Mouse (Mus musculus) neutrophil, adult 5-6 weeks (primary cell): ENCODE measurements around the gene Uvrag. TPM values are rescaled to one million over a fixed set of nuclear protein-coding genes. Genes with fewer than 3 reads are reported as not detected.
"Not testable (repeated sequence)": the region's sequence is repeated elsewhere in the genome, so short reads cannot be mapped to it uniquely, and the experiment has no call there.

Experiments used
- ATAC-seq: fragments of 151-379, 151-347 bp; 2 replicates; pipeline ENCODE4 v1.8.0; 2017; ENCODE audit warnings: mild to moderate bottlenecking, moderate TSS enrichment; ENCODE audit not compliant: insufficient number of reproducible peaks, poor library complexity, low FRiP score, severe bottlenecking; ENCODE audit errors: extremely low read depth
- total RNA-seq: library from RNA; stranded (forward); fragments of 200-1000 nt; gene quantifications from 2 replicates; pipeline ENCODE4 v1.2.3, GENCODE M21; 2017

Gene Uvrag
- total RNA-seq, 1 experiment from 2014 or later, result 90.1 TPM

DNA sequence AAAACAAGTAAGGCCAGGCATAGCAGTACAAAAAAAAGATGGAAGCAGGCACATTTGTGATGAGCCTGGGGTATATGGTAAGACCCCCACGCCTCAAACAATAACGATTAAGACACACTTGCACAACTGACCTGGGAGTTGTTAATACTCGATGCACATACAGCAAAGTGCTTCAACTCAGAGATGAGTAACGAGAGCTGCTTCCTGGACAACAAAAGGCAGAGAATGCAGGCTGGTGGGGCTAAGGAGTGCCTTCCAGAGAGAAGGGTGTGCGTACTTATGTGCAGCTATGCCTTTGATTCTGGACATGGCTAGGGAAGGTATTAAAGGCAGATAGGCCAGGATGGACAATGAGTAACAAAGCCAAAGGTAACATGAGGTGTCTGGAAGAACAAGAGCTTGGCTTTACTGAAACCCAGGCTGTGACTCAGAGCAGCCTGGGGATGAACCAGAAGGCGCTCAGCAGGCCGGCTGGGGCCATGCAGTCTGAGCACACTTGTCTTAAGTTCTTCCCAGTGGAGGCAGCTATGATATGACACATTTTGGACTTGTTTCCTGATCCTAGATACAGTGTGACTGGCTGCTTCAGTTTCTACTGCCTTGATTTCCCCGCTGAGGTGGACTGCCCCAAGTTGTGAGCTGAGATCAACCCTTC is 172.1 kb downstream of the Uvrag start:
- no peak for ATAC-seq

DNA sequence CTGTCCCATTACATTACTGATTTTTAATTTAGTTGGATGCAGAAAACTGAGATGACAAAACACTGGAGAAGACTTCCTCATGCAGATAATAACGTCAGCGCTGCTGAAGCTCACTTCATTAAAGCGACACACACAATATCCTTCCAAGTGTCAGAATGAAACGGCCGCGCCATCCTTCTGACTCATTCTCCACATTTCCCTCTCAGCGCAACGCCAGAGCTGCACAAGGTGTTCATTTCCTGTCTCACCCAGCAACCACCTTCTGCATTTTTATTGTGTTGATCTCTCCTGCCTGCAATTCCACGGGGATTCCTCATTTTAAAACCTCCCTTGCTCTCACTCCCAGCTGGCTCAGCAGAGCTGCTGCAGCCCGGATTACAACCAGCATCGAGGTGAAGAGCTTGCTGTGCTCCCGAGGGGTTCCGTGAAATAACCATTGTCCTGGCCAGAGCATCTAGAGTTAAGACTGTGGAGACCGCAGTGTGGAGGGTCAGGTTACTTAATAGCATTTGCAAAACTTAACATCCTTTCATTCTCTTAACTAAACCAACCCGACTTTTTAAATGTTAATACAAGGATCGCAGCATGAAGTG is 172.8 kb downstream of the Uvrag start:
- no peak for ATAC-seq

DNA sequence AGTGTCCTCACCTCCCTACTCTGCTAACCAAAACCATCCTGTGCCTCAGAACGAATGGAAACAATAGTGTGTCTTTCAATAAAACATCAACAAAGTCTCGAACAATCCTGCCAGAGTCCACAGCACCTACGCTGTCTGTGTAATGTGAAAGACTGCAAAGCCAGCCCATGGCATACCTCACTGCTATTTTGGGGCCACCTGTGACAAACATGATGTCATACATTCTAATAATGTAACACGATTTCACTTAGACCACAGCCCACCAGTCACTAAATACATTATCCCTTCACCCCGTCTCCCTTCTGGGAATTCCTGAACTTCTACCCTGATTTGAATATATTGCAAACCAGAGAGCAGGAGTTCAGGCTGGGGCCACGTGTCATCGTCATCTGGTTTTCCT is 173.3 kb downstream of the Uvrag start:
- ATAC-seq, result no peak

- not testable (repeated sequence) for ATAC-seq
Measured at GRCm38 (mm10) chr7:98963581-98963980, 177.4 kb downstream of the Uvrag start.

DNA sequence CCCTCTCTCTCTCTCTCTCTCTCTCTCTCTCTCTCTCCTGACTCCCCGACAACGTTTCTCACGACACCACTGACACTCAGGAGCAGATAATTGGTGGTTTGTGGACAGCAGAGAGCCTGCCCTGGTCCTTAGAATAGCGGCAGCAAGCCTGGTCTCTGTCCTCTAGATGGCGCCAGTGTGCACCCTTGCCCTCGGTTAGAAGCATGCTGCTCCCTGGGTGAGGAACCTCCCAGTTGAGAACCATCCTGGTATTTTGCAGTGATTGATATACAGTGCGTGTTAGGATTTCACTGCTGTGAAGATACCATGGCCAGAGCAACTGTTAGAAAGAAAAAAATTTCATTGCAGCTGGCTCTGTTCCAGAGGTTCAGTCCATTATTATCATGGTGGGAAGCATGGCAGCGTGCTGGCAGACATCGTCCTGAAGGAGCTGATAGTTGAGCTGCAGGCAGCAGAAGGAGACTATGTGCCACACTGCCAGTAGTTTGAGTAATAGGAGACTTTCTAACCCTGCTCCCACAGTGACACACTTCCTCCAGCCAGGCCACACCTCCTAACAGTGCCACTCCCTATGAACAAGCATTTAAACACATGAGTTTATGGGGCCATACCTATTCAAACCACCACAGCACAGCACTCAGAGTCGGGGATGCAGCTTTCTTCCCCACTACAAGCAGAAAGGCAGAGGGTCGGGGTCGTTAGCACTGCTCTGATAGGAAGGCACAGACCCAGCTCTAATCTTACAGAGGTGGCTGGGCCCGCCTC is 178.2 kb downstream of the Uvrag start:
- peak; percentile 71; the same call in 1 of the 2 replicates for ATAC-seq

DNA sequence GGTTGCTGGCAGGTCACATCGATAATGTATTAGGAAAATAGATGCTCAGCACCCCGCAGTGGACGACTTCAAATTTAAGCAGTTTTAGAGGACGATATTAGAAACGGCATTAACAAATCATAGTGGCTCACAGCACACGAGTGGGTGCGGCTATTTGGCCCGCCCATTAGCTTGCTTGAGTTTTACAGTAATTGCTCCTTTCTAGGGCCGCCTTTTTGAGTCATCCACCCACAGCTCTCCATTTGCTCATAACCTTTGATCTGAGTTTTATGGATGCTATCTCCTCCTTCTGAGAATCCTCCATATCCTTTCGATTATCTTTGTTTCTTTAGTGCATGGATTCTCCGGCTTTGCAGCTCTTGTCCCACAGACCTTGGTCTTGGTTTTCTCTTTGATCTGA is 178.9 kb downstream of the Uvrag start:
- no peak for ATAC-seq

GRCm38 (mm10) chr7:98960274-98960673 is 180.7 kb downstream of the Uvrag start:
- no peak for ATAC-seq

DNA sequence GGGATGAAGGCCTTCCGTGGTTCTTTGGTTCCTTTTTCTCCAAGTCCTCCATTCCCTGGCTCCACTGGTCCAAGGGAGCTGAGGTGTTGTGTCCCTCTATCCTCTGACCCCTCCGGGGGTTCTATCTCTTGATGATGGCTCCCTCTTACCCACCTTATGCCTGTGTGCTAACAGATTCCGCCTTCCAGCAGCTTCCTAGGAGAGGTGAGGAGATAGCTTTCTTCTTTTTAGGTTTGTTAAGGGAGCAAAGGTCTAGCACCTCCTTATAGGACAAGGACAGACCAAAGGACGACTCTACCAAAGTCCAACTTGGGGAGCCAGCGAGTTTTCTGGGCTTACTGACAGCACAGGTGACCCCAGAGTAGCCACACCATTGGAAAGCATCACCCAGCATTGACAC is 181.7 kb downstream of the Uvrag start:
- no peak for ATAC-seq

GRCm38 (mm10) chr7:98958172-98958571 is 182.8 kb downstream of the Uvrag start:
- no peak for ATAC-seq

GRCm38 (mm10) chr7:98957111-98957741 is 183.7 kb downstream of the Uvrag start:
- no peak for ATAC-seq

DNA sequence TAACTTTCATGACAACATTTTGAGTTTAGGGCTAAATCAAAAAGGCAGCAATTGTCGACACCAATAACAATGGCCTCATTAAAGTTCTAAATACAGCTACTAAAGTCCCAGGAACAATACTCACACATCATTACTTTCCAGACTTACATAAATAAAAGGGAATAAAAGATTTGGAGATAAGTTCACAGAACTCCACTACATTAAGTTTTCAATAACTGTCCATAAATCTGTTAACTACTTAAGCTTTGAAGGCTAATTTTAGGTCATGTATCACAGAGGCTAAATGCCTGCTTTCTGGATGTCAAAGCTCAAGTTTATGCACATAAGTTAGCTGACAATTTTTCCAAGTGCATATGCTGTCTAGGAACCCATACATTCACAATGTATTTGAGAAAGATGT is 184.3 kb downstream of the Uvrag start:
- no peak for ATAC-seq

DNA sequence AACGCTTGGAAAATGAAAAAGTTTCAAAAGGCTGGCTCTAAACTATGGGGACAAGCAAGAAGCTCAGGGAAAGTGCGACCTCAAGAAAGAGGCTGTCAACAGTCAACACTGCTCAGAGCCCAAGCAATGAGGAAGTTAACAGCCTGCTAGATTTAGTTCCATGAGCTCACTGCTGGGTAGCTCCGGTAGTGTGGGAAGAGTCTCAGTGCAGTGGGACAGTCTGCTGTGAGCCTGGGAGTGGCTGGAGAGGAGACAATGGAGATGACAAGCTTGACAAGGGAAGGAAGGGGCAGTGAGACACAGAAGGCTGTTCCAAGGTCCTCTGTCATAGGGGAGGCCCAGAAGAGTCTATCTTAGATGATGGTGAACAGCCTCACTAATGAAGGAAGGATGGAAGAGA is 187.3 kb downstream of the Uvrag start:
- no peak for ATAC-seq

- no peak for ATAC-seq
Measured at GRCm38 (mm10) chr7:98944986-98945385, 196.0 kb downstream of the Uvrag start.

GRCm38 (mm10) chr7:98943687-98944086 is 197.3 kb downstream of the Uvrag start:
- no peak for ATAC-seq

GRCm38 (mm10) chr7:98942746-98943145 is 198.2 kb downstream of the Uvrag start:
- no peak for ATAC-seq

GRCm38 (mm10) chr7:98939194-98939593 is 201.7 kb downstream of the Uvrag start:
- ATAC-seq, result no peak

DNA sequence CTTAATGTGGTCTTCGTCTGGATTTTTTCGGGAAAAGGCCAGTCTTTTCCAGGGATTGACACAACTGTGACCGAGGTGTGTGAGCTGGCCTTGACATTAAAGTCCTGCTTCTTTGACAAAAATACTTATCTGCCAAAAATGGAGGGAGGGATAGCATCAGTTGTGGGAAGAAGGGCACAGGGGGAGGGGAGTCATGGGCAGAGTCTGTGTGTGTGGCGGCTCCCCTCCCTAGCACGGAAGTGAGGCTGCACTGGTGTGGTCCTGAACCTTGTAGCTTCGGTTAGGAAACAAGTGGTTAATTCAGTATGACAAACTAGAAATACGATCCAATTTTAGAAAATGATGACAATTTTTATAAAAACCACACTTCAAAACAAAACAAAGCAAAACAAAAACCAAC is 202.3 kb downstream of the Uvrag start:
- no peak for ATAC-seq

DNA sequence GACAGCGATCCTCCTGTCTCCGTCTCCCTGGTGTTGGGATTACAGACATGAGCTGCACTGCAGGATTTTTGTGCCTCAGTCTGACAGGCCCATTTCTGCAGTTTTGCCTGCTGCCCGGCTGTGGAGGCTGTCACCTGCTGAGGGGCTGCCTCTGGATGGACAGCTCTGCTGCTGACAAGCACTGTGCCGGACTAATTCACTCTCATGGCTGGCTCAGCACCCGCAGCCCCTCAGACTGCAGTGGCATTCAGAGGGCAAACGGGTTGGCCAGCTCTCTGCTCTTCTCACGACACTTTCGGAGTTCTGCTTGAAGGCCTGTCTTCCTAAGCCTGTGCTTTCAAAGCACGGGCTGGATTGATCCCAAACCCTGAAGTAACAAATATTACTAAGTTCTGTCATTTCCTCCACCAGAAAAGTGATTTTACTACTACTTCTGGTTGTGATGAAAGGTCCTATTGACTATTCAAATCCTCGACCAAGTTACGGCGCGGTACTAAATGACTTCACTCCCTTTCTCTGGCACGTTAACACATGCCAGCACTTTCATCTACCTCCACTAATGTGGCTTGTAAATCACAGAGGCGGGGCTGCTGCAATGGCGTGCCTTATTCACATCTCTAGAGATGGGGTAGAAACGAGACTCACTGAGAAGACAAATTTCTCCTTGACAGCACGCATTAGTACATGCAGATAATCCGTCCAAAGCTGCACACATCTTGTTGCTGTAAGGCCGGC is 203.7 kb downstream of the Uvrag start:
- no peak for ATAC-seq

- ATAC-seq, result no peak
Measured at GRCm38 (mm10) chr7:98935757-98936156, 205.2 kb downstream of the Uvrag start.
